Mouse (Mus musculus): ENCODE data around the gene Fuz.

Fuz gene

DNA sequence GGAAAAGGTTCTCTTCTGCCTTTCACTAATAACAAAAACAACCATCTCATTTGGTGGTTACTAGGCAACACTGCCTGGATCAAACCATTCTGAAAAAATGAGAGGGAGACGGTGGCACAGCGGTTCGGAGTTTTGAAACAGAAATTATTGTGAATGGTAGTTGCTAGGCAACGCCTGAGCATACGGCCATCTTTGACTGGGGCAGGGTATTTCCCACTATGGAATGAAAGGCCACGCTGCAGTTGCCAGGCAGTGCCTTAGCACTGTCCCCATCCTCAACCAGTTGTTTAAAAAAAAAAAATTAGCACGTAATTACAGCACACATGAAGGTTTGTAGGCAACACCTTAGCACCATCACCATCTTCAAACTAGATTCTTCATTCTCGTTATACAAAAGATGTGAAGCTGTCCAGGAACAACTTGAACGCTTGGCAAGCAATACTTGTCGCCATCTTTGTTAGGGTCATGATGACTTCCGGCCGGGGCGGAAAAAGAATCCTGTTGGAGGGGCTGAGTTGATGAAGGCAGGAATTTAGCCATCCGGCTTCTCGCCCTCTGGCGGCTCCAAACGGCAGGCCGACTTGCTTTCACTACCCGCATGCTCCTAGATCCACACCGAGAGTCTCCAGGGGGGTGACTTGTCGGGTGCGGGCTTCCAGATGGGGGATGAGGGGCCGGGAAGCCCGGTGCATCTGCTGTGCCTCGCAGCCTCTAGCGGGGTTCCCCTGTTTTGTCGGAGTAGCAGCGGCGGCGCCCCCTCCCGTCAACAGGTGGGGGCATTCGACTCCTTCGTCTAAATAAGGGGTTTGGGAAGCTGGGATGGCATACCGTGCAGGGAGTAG is at the start of gene Fuz:
Gene Fuz (plus strand): TSS at position 487 of the 842 bp plus-strand sequence.
- DNase-seq: peak; percentile 85

DNA sequence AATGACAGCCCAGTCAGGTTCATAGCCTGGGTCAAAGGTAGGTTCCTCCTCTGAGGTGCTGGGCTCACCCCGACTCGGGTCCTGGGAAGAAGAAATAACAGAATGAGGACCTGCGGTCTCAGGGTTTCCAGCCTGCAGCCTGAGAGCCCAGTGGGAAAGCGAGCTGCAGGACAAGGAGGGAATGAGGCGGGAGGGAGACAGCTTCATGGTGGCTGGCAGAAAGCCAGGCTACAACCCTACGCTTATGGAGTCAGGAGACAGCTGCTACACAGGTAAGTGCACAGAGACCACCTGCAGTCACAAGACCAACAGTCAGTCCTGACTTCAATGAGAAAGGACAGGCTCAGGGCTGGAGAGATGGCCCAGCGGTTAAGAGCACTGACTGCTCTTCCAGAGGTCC is 49.1 kb upstream of the Fuz start:
- no peak for DNase-seq

DNA sequence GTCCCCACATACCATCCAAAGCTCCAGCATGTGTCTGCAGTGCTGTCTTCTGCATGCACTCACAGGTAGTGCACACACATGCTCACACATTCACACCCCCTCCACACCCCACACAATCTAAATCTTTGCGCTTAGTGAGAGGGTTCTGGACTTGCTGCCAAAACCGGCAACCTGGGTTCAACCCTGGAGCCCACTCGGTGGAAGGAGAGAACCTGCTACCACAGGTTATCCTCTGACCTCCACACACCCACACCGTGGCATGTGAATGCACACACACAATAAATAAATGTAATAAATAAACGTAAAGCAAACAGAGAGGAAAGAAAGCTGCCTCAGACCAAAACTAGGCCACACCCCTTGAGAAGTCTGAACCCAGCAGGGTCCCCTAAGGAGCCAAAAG is 48.1 kb upstream of the Fuz start:
- no peak for DNase-seq

DNA sequence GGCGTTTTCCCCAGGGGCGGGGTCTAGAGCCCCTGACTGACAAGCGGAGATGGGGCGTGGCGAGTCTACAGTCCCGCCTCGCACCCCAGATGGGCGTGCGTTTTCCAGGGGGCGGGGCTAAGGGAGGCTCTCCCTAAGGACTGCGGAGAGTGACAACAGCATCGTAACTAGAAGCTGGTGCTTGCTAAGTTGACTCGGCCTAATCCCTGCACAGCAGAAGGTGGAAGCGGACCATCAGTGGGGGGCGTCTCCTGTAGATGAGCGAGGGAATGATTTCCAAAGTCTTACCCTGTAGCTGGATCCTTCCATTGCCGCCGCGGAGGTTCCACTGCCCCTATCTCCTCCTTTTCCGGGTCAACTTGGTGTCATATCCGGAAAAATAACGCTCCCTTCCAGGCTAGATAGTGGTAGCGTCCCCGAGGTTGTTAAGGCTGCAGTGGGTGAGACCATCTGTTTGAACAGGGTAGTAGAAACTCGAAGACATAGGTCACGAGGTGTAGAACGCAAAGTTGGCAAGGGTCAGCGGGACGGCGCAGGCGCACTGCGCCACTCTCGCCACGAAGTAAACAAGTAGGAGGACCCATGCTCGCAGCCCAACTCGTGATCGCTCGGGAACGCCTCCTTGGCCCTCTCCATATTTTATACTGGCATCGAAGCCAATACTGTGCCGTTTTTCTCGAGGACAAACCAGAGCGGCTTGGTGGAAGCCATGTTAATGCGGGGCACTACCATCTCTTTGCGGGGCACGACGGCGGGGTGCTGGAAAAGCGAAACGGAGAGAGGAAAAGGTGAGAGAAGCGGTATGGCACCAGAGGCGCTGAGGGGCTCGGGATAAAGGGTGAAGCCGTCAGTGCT is 47.1 kb upstream of the Fuz start, which contains the start of the genes Akt1s1 and Tbc1d17:
Gene Akt1s1 (plus strand): TSS at position 431 of the 855 bp plus-strand sequence.
Gene Tbc1d17 (minus strand): TSS at position 519 of the 855 bp plus-strand sequence.
- DNase-seq: peak; percentile 98

DNA sequence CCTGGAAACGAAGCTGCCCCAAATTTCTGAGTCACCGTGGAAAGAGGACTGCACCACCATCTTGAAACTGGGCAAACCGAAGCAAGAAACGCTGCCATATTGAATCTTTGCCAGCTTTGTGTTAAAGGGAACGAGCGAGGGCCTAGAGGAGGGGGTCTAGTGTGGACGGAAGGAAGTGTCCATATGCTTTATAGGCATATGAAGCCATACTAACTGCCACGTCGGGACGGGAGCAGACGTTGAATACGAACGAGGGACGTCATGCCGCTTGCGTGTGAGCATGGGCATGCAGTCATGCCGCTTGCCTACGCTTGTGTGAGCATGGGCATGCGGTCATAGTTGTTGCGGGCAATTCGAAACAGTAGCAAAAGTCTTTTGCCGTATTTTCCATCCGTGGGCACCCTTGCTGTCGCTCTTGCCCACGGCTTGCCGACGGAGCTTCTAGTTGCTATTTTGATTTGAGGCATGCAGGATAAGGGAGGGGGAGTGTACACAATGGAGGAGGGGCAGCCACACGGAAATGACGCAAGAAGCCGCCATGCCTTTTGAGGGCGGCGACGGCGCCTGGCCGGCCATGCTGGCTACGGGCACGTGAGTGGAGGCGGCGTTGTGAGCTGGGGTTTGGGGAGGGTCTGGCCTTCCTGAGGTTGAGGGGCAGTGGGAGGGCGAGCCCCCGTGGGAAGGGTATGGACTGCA is 46.3 kb upstream of the Fuz start:
- peak; percentile 93 for DNase-seq

DNA sequence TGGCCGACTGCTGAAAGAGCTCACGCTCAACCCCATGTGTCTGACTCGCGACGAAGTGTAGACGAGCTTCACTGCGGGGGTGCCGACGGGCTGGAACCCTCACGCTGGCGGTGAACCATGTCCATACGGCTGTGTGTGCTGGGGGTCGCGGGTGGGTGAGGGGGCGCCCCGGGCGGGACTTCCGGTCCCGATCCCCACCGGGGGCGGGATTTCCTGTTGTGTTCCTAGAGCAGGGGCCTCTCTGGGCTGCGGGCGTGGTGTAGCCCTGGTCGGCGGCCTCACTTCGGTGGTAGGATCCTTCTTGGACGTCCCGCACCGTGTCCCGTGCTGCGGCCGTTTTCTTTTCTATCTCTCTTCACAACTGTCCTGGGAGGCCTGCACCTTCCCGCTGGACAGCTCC is 45.7 kb upstream of the Fuz start:
- DNase-seq: peak; percentile 85

DNA sequence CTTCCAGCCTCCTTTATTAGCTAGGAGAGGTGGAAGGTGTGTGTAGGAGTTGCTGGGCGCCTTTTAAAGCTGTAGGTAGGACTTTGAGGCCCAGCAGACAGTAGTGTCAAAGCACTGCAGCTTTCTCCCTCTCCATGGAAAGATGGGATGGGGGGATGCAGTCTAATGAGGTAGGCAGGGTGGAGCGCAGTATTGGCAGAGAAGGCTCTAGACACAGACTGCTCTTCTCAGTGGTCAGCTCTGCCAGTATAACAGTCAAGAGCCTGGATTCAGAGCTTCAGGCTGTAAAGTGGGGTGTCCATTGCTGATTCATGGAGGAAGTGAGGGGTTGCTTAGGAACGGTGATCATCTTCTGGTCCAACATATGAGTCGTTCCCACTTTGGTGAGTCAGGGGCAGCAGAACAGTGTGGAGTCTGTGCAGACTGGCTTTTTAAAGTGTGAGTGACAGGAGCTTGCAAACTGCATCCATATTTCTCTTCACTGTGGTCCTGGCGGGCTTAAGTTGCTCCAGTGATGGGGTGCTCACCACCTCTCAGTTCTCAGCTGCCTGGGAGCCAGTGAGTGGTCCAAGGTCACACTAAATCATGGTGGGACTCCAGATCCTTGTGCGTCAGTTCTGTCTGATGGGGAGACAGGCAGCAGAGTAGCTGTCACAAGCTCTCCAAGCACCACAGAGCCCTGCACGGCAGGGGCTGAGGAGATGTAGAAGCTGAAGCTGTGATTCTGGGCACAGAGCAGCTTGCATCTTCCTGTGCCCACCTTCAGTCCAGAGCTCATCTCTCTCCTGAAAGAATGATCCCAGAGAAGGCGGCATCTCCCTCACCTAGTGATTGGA is 44.9 kb upstream of the Fuz start:
- no peak for DNase-seq

DNA sequence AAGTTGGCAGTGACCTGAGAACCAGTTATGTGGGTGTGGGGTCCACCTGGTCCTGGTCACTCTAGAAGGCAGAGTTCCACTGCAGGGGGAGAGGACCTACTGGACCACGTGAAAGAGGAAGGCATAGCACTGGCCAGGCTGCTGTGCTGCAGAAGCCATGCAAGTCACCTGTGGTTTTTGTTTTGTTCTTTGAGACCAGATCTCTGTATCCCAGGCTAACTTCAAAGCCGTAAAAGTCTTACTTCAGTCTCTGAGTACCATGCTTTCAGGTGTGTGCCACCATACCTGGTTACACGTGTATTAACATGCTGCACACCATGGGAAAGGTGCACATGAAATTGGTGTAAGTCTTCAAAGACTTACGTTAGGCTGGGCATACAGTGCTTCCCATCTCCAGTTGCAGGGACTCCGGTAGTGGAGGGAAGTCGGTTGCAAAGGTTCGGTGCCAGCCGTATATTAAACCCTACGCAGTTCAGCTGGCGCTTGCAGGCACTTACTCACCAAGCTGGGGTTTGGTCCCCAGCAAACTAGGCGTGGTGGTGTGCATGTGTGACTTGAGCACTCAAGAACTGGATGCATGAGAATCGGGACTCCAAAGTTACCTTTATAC is 44.1 kb upstream of the Fuz start:
- no peak for DNase-seq

DNA sequence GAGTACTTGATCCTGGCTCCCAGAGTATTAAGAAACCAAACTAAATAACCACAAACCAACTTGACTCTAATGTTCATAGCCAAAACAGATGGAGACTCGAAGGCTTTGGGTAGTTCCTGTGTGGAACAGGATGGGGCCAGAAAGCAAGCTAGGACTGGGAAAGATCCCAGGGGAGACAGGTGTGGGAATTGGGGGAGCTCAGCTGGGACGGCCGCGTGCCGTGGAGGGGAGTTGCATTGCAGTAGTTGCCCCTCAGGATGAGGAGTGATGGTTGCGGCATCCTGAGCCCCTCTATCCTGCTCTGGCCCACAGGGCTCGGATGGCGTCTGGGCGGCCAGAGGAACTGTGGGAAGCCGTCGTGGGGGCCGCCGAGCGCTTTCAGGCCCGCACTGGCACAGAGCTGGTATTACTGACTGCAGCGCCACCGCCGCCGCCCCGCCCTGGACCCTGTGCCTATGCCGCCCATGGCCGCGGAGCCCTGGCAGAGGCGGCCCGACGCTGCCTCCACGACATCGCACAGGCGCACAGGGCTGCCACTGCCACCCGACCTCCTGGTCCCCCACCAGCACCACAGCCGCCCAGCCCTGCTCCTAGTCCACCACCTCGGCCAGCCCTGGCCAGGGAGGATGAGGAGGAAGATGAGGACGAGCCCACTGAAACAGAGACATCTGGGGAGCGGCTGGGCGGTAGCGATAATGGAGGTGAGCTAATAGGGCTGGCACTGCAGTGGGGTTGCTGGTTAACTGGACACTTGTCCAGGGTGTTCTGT is 43.4 kb upstream of the Fuz start:
- DNase-seq: no peak

DNA sequence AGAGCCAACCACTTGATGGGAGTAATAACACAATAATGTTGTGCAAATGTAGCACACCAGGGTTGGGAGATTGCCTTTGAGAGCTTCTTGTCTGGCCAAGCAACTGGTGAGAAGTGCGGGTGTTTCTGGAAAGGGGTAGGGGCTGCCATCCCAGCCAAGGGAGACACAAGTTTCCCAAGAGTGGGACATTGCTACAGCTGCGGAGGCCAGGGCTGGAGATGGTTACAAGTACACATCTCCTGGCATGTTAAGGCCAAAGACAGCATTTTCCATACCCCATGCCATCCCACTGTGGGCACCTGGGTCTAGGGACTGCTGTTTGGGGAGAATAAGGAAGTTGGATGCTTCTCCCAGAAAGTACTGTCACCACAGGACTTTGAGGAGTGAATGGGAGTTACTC is 42.8 kb upstream of the Fuz start:
- DNase-seq: no peak

DNA sequence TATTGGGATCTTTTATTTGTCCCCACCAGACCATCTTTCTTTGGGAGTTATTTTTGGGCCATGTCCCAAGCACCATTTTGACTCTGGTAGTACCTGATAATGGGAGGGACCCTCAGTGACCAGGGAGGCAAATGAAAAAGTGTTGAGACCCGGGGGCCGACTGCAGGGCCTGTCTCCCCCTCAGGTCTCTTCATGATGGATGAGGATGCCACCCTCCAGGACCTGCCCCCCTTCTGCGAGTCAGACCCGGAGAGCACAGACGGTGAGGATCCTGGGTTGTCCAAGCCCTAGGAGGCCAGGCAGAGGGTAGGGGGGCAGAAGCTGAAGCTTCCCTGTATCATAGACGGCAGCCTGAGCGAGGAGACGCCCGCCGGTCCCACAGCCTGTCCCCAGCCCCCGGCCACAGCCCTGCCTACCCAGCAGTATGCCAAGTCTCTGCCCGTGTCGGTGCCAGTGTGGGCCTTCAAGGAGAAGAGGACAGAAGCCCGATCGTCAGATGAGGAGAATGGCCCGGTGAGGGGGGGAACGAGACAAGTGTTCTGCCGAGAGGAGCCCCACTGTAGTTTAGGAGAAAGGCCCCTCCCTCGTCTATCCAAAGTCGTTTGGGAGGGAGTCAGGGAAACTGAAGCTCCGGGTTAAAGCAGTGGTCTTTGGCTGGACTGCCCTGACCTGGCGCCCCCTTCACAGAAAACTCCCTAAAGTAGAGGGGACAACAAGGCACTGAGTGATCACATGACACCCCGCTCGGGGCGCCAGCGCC is 42.1 kb upstream of the Fuz start:
- DNase-seq: peak; percentile 40

DNA sequence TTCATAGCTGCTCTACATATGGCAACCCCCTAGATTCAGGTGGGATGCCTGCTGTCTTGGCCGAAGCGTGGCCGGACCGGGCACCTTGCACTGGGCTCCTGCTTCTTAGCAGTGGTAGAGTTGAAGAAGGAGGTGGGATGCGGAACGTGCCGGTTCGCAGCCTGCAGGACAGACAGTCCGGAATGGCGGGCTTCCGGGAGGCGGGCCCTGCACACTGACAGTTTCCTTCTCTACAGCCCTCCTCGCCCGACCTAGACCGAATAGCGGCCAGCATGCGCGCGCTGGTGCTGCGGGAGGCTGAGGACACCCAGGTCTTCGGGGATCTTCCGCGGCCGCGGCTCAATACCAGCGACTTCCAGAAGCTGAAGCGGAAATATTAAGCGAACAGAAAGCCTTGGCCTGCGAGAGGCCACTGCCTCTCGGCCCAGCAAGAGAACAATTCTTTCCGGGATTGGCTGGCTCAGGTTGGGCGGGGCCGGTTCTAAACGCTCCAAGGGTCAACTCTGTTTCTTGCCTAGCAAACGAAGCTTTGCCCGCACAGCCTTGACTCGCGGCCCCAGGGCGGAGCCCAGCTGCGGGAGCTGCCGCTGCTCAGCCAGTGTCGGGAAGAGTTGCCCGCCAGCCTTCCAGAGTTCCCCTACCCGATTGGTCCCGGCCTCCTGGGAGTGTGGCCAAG is 41.4 kb upstream of the Fuz start:
- peak; percentile 85 for DNase-seq

DNA sequence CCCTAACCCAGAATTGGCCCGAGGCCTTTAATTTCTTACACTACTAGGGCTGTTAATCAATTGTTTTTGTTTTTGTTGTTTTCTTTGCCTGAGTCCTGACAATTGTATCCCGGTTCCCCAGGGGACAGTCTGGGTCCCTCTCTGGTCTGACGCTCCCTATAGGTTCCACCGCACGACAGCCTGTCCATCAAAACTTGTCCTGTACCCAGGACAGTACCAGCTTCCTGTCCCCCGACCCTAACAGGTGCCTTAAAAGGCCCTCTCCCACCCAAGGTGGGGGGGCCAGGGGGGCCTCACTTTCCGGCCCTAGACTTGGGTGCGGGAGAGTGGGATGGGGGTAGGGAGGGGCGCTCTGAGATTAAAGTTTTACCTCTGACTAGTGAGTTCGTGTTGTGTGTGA is 40.8 kb upstream of the Fuz start:
- peak; percentile 56 for DNase-seq

DNA sequence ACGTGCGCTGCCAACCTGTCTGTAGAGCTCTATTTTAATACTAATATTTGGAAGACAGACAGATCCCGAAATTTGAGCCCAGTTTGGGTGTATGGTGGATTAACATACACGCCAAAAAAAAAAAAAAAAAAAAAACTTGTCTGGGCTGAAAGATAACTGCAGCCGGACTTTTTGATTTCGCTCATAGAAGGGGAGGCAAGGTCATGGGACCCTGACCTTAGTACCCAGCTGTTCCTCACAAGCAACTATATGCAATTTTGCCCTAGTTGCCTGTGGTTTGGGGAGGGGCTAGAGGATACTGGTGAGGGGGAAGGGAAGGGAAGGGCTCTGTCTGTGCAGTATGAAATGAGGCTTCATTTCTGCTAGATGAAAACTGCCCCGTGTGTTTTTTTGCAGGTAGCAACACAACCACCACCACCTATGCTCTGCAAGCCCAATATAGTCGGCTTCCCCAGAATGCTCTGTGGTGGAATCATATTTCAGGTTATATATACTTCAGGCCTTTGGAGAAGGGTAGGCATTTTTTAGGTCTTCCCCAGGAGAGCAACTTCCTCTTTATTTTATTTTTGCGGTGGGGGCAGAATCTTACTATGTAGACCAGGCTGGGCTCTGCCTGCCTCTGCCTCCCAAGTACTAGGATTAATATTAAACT is 39.5 kb upstream of the Fuz start:
- peak; percentile 62 for DNase-seq

DNA sequence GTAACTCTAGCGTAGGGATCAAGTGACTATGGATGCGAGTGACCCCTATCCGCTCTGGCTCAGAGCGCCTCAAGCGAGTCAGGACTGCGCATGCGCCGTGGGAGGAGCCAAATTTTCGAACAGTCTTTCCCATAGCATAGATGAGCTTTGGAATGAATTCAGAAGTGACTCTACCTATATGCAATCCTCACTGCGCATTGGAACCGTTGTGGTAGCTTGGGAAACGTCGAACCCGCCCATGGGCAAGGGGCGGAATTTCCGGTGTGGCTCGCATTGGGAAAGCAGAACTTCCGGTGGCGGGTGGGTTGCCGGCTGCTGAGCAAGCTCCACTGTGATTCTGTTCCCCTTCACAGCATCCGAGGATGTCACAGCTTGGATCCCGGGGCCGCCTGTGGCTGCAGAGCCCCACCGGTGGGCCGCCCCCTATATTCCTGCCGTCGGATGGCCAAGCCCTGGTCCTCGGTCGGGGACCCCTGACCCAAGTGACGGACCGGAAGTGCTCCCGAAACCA is 38.8 kb upstream of the Fuz start, which contains the start of gene Pnkp:
Gene Pnkp (plus strand): TSS at position 98 of the 511 bp plus-strand sequence.
- peak; percentile 88 for DNase-seq

DNA sequence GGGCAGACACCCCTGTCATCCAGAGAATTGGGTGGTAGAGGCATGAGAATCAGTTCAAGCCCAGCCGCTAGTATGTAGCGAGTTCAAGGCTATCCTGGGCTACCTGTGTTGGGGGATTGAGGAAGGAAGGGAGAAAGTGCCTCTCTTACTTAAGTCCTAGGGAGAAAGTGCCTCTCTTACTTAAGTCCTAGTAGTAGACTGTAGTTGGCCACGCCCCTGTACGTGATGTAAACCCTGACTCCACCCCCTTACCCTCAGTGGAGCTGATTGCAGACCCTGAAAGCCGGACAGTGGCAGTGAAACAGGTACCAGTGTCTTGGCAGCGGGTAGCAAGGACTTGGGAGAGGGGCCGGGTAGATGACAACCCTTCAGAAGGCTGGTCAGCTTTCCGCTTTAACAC is 38.0 kb upstream of the Fuz start:
- DNase-seq: peak; percentile 62

DNA sequence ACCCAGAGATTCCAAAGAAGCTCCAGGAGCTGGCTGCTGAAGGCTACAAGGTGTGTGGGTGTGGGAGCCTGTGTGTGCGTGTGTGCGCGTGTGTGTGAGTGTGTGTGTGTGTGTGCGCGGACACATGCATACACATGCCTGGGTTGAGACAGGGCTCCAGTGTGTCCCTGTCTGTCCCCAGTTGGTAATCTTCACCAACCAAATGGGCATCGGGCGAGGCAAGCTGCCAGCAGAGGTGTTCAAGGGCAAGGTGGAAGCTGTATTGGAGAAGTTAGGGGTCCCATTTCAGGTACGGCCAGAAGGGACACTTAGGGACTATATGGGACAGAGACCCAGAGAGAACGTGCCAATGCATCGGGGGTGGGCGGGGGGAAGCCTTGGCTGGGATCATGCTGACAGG is 36.0 kb upstream of the Fuz start:
- DNase-seq: no peak

DNA sequence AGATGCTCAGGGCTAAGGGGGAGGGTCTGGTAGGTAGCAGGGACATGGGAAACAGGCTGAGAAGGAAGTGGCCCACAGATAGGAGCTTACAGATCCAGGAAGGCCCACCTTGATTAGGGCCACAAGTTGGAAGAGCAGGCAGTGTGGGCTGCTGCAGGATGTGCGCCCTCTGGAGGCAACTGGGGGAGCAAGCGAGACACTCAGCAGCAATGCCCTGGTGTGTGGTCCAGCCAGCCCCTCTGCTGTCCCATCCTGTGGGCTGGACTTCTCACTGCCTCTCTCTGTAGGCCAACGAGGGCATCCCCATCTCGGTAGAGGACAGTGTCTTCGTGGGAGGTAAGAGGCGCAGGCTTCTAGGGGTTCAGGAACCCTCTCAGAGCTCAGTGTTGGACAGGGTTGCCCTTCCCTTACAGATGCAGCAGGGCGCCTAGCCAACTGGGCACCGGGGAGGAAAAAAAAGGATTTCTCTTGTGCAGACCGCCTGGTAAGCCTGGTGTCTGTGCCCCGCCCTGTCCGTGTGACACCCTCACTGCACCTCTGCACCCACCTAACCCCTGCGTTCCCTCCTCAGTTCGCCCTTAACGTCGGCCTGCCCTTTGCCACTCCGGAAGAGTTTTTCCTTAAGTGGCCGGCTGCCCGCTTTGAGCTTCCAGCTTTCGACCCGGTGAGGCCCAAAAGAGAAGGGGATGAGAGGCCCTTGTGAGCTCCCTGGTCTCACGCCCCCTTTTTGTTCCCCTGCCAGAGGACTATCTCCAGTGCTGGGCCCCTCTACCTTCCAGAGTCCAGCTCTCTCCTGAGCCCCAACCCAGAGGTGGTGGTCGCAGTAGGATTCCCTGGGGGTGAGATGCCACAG is 35.1 kb upstream of the Fuz start:
- DNase-seq: peak; percentile 70

Measured in thymus, postnatal 14 days (tissue).